Mouse (Mus musculus) hindbrain, postnatal 0 days (tissue): ENCODE measurements around the gene 2310034C09Rik. TPM values are rescaled to one million over a fixed set of nuclear protein-coding genes. Genes with fewer than 3 reads are reported as not detected.
A peak's percentile ranks its signal among the peaks of the same experiment; 100 is the strongest.
"Not testable (repeated sequence)": the region's sequence is repeated elsewhere in the genome, so short reads cannot be mapped to it uniquely, and the experiment has no call there.

Source experiments
- ATAC-seq: fragments of 200-750 bp; cut with Nextera tagmentation; 2 replicates; pipeline ENCODE4 v1.8.0; 2017; ENCODE audit warnings: mild to moderate bottlenecking, moderate TSS enrichment, moderate library complexity
- DNase-seq: peaks from one replicate; pipeline ENCODE4 v3.0.0-alpha.2; 2015; ENCODE audit warnings: low spot score
- H3K27ac ChIP-seq: fragments of 300-500 bp; sonication (generic); 2 replicates; pipeline ENCODE4 v1.5.1; 2014; ENCODE audit warnings: mild to moderate bottlenecking
- H3K27me3 ChIP-seq: fragments of 300-500 bp; sonication (generic); 2 replicates; pipeline ENCODE4 v1.6.1; 2014; ENCODE audit warnings: low read length, mixed read lengths; ENCODE audit not compliant: insufficient read depth
- H3K36me3 ChIP-seq: fragments of 300-500 bp; sonication (generic); 2 replicates; pipeline ENCODE4 v1.6.1; 2014; ENCODE audit warnings: low read length, mixed read lengths; ENCODE audit not compliant: insufficient read depth
- H3K4me1 ChIP-seq: fragments of 300-500 bp; sonication (generic); 2 replicates; pipeline ENCODE4 v1.6.1; 2014; ENCODE audit warnings: antibody characterized with exemption, low read length, mixed read lengths; ENCODE audit not compliant: insufficient read depth
- H3K4me2 ChIP-seq: fragments of 300-500 bp; sonication (generic); 2 replicates; pipeline ENCODE4 v1.6.1; 2014; ENCODE audit warnings: low read depth, mild to moderate bottlenecking, low read length, moderate library complexity, mixed read lengths
- H3K4me3 ChIP-seq: fragments of 300-500 bp; sonication (generic); 2 replicates; pipeline ENCODE4 v1.5.1; 2014; ENCODE audit warnings: low read length
- H3K9ac ChIP-seq: fragments of 300-500 bp; sonication (generic); replicated peaks from 2 replicates; pipeline ENCODE4 v1.6.1; 2014; ENCODE audit warnings: mild to moderate bottlenecking, low read length, moderate library complexity, mixed read lengths
- H3K9me3 ChIP-seq: fragments of 300-500 bp; sonication (generic); 2 replicates; pipeline ENCODE4 v1.6.1; 2016; ENCODE audit warnings: low read length, mixed read lengths
- CTCF ChIP-seq: IDR thresholded peaks from 2 replicates; pipeline ENCODE4 v1.5.1; 2016; ENCODE audit warnings: antibody characterized with exemption, control low read depth, low read depth
- WGBS: fragments of 180-500 bp; shearing (Covaris S2); extraction: QIAGEN DNeasy Blood & Tissue Kit; methylation state at CpG from one replicate; pipeline ENCODE4 v1.1.7; 2014; 5-methylcytosine and 5-hydroxymethylcytosine counted together
- polyA plus RNA-seq: library from polyadenylated mRNA; unstranded; fragments of >200 nt; fragmentation: Nextera tagmentation; extraction: Ambion mirVana; gene quantifications from 2 replicates; pipeline ENCODE4 v1.2.1, GENCODE M21; 2015
- total RNA-seq: library from RNA; depleted of rRNA; stranded (reverse); fragments of >200 nt; gene quantifications from 2 replicates; pipeline ENCODE4 v1.2.3, GENCODE M21; 2014; rRNA removed

2310034C09Rik gene
- total and polyA plus RNA-seq, 2 experiments from 2014 or later: not detected

- 68% methylated on average over 4 of the region's 4 CpGs for WGBS
- DNase-seq: peak; percentile 35
- H3K4me2 ChIP-seq: no peak overlapping the region
- ATAC-seq: no peak
- H3K4me1 ChIP-seq: no peaks in the 10 kb centered on the region
- no peaks in the 10 kb centered on the region for H3K36me3 ChIP-seq
- H3K27me3 ChIP-seq: no peaks in the 10 kb centered on the region
- H3K9me3 ChIP-seq: no peaks in the 10 kb centered on the region
- H3K4me3 ChIP-seq: no peak overlapping the region
- TF ChIP-seq CTCF: no peak
- H3K27ac ChIP-seq: no peak overlapping the region
- no peak overlapping the region for H3K9ac ChIP-seq
These were observed 13.8 kb upstream of the 2310034C09Rik start for GRCm38 (mm10) chr16:88744750-88745340.

- no peaks in the 10 kb centered on the region for H3K27me3 ChIP-seq
- ATAC-seq (no peak), DNase-seq (no peak)
- H3K27ac ChIP-seq: no peak overlapping the region
- no peak overlapping the region for H3K4me2 ChIP-seq
- H3K4me1 ChIP-seq: no peaks in the 10 kb centered on the region
- no peak for TF ChIP-seq CTCF
- no peaks in the 10 kb centered on the region for H3K9me3 ChIP-seq
- WGBS: 56% methylated on average over 4 of the region's 4 CpGs
- H3K9ac ChIP-seq: no peak overlapping the region
- H3K36me3 ChIP-seq: no peaks in the 10 kb centered on the region
- H3K4me3 ChIP-seq: no peak overlapping the region
These were observed 10.7 kb upstream of the 2310034C09Rik start for GRCm38 (mm10) chr16:88747943-88748342.

GRCm38 (mm10) chr16:88751535-88751934 is 7.1 kb upstream of the 2310034C09Rik start, which contains the start of gene Krtap13:
TSS of gene Krtap13 (minus strand) at chr16:88751635.
- H3K27me3 ChIP-seq, ATAC-seq, H3K36me3 ChIP-seq, H3K27ac ChIP-seq, H3K4me3 ChIP-seq, H3K4me2 ChIP-seq, H3K9ac ChIP-seq, H3K4me1 ChIP-seq, DNase-seq, H3K9me3 ChIP-seq: not testable (repeated sequence)
- WGBS: 85% methylated on average over 3 of the region's 3 CpGs

DNA sequence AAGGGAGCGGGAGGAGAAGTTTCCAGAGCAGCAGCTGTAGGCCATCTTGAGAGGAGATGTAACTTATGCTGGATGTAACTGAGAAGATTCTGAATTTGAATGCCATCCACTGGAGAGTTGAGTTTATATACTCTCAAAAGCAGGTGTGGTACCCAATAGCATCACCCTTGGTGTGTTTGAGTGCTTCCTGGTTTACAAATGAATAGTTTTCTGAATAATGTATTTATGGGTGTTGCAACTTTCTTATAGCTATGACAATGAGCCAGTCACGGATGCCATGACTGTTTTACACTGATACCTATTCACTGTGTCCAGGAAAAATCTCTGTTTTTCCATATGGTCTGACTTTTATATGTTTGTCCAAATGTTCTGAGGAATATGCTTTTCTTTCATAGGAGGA is 15.5 kb downstream of the 2310034C09Rik start, which contains the start of gene 2310057N15Rik:
TSS of gene 2310057N15Rik (minus strand) at position 101 of the 400 bp plus-strand sequence.
- no peak for TF ChIP-seq CTCF
- no peak within 1 kb of the TSS for H3K4me2 ChIP-seq
- ATAC-seq: no peak
- 91% methylated on average over 2 of the region's 2 CpGs for WGBS
- no peaks in the 10 kb centered on the region for H3K36me3 ChIP-seq
- H3K27ac ChIP-seq: no peak within 1 kb of the TSS
- H3K4me1 ChIP-seq: no peaks in the 10 kb centered on the region
- no peak within 1 kb of the TSS for H3K9ac ChIP-seq
- no peak for DNase-seq
- no peaks in the 10 kb centered on the region for H3K27me3 ChIP-seq
- no peaks in the 10 kb centered on the region for H3K9me3 ChIP-seq
- H3K4me3 ChIP-seq: no peak within 1 kb of the TSS

GRCm38 (mm10) chr16:88777596-88777995 is 18.9 kb downstream of the 2310034C09Rik start, which contains the start of gene Gm5965:
TSS of gene Gm5965 (plus strand) at chr16:88777896.
- DNase-seq (no peak), ATAC-seq (no peak)
- Histone ChIP-seq H3K4me2 (no peak within 1 kb of the TSS), H3K9me3 (no peaks in the 10 kb centered on the region), H3K4me3 (no peak within 1 kb of the TSS), H3K36me3 (no peaks in the 10 kb centered on the region), H3K27ac (no peak within 1 kb of the TSS), H3K27me3 (no peaks in the 10 kb centered on the region), H3K4me1 (no peaks in the 10 kb centered on the region), H3K9ac (no peak within 1 kb of the TSS)
- no peak for TF ChIP-seq CTCF
- WGBS: 94% methylated on average over 5 of the region's 6 CpGs

GRCm38 (mm10) chr16:88786786-88787185 is 28.1 kb downstream of the 2310034C09Rik start:
- H3K27ac ChIP-seq: no peak overlapping the region
- 60% methylated on average over 2 of the region's 2 CpGs for WGBS
- ATAC-seq (no peak), DNase-seq (peak; percentile 8)
- no peaks in the 10 kb centered on the region for H3K4me1 ChIP-seq
- H3K9ac ChIP-seq: no peak overlapping the region
- H3K36me3 ChIP-seq: no peaks in the 10 kb centered on the region
- H3K27me3 ChIP-seq: no peaks in the 10 kb centered on the region
- no peak for TF ChIP-seq CTCF
- no peak overlapping the region for H3K4me3 ChIP-seq
- no peak overlapping the region for H3K4me2 ChIP-seq
- H3K9me3 ChIP-seq: no peaks in the 10 kb centered on the region

Other genes starting within 250 kb of the 2310034C09Rik start
- gene Cldn8, start 195.7 kb upstream of the 2310034C09Rik start, total RNA-seq: not detected in 2 replicates
- not detected in 2 replicates for gene Cldn8, start 195.7 kb upstream of the 2310034C09Rik start, polyA plus RNA-seq
- gene Krtap24-1, start 146.6 kb upstream of the 2310034C09Rik start, total RNA-seq: not detected in 2 replicates
- not detected in 2 replicates for gene Krtap24-1, start 146.6 kb upstream of the 2310034C09Rik start, polyA plus RNA-seq
- not detected in 2 replicates for gene 2310079G19Rik, start 131.2 kb upstream of the 2310034C09Rik start, total RNA-seq
- not detected in 2 replicates for gene 2310079G19Rik, start 131.2 kb upstream of the 2310034C09Rik start, polyA plus RNA-seq
- not detected in 2 replicates for gene Krtap26-1, start 111.1 kb upstream of the 2310034C09Rik start, total RNA-seq
- not detected in 2 replicates for gene Krtap26-1, start 111.1 kb upstream of the 2310034C09Rik start, polyA plus RNA-seq
- gene Krtap27-1, start 87.2 kb upstream of the 2310034C09Rik start, total RNA-seq: not detected in 2 replicates
- gene Krtap27-1, start 87.2 kb upstream of the 2310034C09Rik start, polyA plus RNA-seq: not detected in 2 replicates
- not detected in 2 replicates for gene 2310061N02Rik, start 50.9 kb upstream of the 2310034C09Rik start, total RNA-seq
- not detected in 2 replicates for gene 2310061N02Rik, start 50.9 kb upstream of the 2310034C09Rik start, polyA plus RNA-seq
- gene Krtap13-1, start 30.0 kb upstream of the 2310034C09Rik start, total RNA-seq: not detected in 2 replicates
- not detected in 2 replicates for gene Krtap13-1, start 30.0 kb upstream of the 2310034C09Rik start, polyA plus RNA-seq
- gene Krtap13, start 7.2 kb upstream of the 2310034C09Rik start, total RNA-seq: not detected in 2 replicates
- not detected in 2 replicates for gene Krtap13, start 7.2 kb upstream of the 2310034C09Rik start, polyA plus RNA-seq
- not detected in 2 replicates for gene 2310057N15Rik, start 15.4 kb downstream of the 2310034C09Rik start, total RNA-seq
- gene 2310057N15Rik, start 15.4 kb downstream of the 2310034C09Rik start, polyA plus RNA-seq: not detected in 2 replicates
- not detected in 2 replicates for gene Gm5965, start 19.0 kb downstream of the 2310034C09Rik start, total RNA-seq
- gene Gm5965, start 19.0 kb downstream of the 2310034C09Rik start, polyA plus RNA-seq: not detected in 2 replicates
- gene Gm20741, start 53.4 kb downstream of the 2310034C09Rik start, total RNA-seq: not detected in 2 replicates
- gene Gm20741, start 53.4 kb downstream of the 2310034C09Rik start, polyA plus RNA-seq: not detected in 2 replicates
- gene Krtap15, start 61.4 kb downstream of the 2310034C09Rik start, total RNA-seq: not detected in 2 replicates
- not detected in 2 replicates for gene Krtap15, start 61.4 kb downstream of the 2310034C09Rik start, polyA plus RNA-seq
- not detected in 2 replicates for gene Krtap14, start 67.3 kb downstream of the 2310034C09Rik start, total RNA-seq
- not detected in 2 replicates for gene Krtap14, start 67.3 kb downstream of the 2310034C09Rik start, polyA plus RNA-seq
- not detected in 2 replicates for gene Krtap19-1, start 110.6 kb downstream of the 2310034C09Rik start, total RNA-seq
- not detected in 2 replicates for gene Krtap19-1, start 110.6 kb downstream of the 2310034C09Rik start, polyA plus RNA-seq
- not detected in 2 replicates for gene Krtap19-2, start 115.4 kb downstream of the 2310034C09Rik start, total RNA-seq
- gene Krtap19-2, start 115.4 kb downstream of the 2310034C09Rik start, polyA plus RNA-seq: not detected in 2 replicates
- gene Krtap19-3, start 119.2 kb downstream of the 2310034C09Rik start, total RNA-seq: not detected in 2 replicates
- not detected in 2 replicates for gene Krtap19-3, start 119.2 kb downstream of the 2310034C09Rik start, polyA plus RNA-seq
- gene Krtap19-4, start 126.2 kb downstream of the 2310034C09Rik start, total RNA-seq: not detected in 2 replicates
- not detected in 2 replicates for gene Krtap19-4, start 126.2 kb downstream of the 2310034C09Rik start, polyA plus RNA-seq
- gene Krtap19-5, start 137.6 kb downstream of the 2310034C09Rik start, total RNA-seq: not detected in 2 replicates
- not detected in 2 replicates for gene Krtap19-5, start 137.6 kb downstream of the 2310034C09Rik start, polyA plus RNA-seq
- gene Krtap19-9b, start 173.4 kb downstream of the 2310034C09Rik start, total RNA-seq: not detected in 2 replicates
- not detected in 2 replicates for gene Krtap19-9b, start 173.4 kb downstream of the 2310034C09Rik start, polyA plus RNA-seq
- not detected in 2 replicates for gene Krtap16-3, start 204.0 kb downstream of the 2310034C09Rik start, total RNA-seq
- not detected in 2 replicates for gene Krtap16-3, start 204.0 kb downstream of the 2310034C09Rik start, polyA plus RNA-seq